Mouse (Mus musculus): ENCODE data around the gene Olfr1196. TPM values are rescaled to one million over a fixed set of nuclear protein-coding genes. Genes with fewer than 3 reads are reported as not detected.
"Not testable (repeated sequence)": the region's sequence is repeated elsewhere in the genome, so short reads cannot be mapped to it uniquely, and the experiment has no call there.

The Olfr1196 gene
- not detected in 2 replicates for polyA plus RNA-seq (2015; fragmentation: Nextera tagmentation; extraction: Ambion mirVana)

DNA sequence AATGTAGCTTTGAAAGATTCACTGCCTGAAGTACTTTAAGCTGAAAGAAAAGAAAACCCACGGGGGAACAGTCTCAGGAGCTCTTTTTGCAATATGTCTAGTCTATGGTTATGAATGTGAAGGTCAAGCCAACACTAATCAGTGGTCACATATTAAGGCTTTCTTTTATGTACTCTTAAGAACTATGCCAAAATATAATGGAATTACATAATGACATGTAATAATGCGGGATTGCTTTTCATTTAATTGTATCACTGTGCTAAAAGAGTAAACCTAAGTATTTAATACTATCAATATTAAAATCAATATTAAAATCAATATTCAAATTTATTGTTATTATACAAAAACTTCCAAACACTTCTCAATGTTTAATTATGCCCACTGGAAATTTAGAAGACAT is at the start of gene Olfr1196:
TSS of gene Olfr1196 (minus strand) at position 101 of the 400 bp plus-strand sequence.
- no peak within 1 kb of the TSS for H3K4me3 ChIP-seq
- H3K4me2 ChIP-seq (replicated peaks): no peak within 1 kb of the TSS
- WGBS: 86% methylated on average over 2 of the region's 2 CpGs
- H3K9me3 ChIP-seq: no peaks in the 10 kb centered on the region
- H3K4me1 ChIP-seq: no peaks in the 10 kb centered on the region
- no peaks in the 10 kb centered on the region for H3K27me3 ChIP-seq
- H3K27ac ChIP-seq (replicated peaks): no peak within 1 kb of the TSS
- no peak for ATAC-seq (replicated peaks)
- H3K9ac ChIP-seq (replicated peaks): no peak within 1 kb of the TSS
- no peaks in the 10 kb centered on the region for H3K36me3 ChIP-seq

- 93% methylated on average over 2 of the region's 2 CpGs for WGBS
- no peak for ATAC-seq (replicated peaks)
These were observed 46.9 kb upstream of the Olfr1196 start, which contains the start of gene Olfr1198 for GRCm38 (mm10) chr2:88751270-88751669. Gene Olfr1198, minus strand, starts transcription at chr2:88751370.

GRCm38 (mm10) chr2:88743379-88743778 is 39.0 kb upstream of the Olfr1196 start:
- no peak overlapping the region for H3K27ac ChIP-seq (replicated peaks)
- H3K9ac ChIP-seq (replicated peaks): no peak overlapping the region
- no peaks in the 10 kb centered on the region for H3K36me3 ChIP-seq
- WGBS: 59% methylated on average over 3 of the region's 3 CpGs
- no peak overlapping the region for H3K4me2 ChIP-seq (replicated peaks)
- no peaks in the 10 kb centered on the region for H3K27me3 ChIP-seq
- no peaks in the 10 kb centered on the region for H3K9me3 ChIP-seq
- H3K4me1 ChIP-seq: no peaks in the 10 kb centered on the region
- H3K4me3 ChIP-seq: no peak overlapping the region
- no peak for ATAC-seq (replicated peaks)

More at GRCm38 (mm10) chr2:88751270-88751669, 46.9 kb upstream of the Olfr1196 start, which contains the start of gene Olfr1198:
- Histone ChIP-seq H3K9ac (replicated peaks) (no peak within 1 kb of the TSS), H3K9me3 (no peaks in the 10 kb centered on the region), H3K4me2 (replicated peaks) (no peak within 1 kb of the TSS), H3K4me1 (no peaks in the 10 kb centered on the region), H3K36me3 (no peaks in the 10 kb centered on the region), H3K27ac (replicated peaks) (no peak within 1 kb of the TSS), H3K27me3 (no peaks in the 10 kb centered on the region), H3K4me3 (no peak within 1 kb of the TSS)

DNA sequence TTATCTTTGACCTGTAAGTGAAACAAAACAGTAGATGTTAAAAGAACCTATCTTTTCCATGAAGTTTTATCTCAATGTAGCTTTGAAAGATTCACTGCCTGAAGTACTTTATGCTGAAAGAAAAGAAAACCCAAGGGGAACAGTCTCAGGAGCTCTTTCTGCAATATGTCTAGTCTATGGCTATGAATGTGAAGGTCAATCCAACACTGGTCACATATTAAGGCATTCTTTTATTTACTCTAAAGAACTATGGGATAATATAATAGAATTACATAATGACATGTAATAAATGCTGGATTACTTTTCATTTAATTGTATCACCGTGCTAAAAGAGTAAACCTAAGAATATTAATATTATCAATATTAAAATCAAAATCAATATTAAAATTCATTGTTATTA is 27.9 kb upstream of the Olfr1196 start, which contains the start of gene Olfr1197:
TSS of gene Olfr1197 (minus strand) at position 101 of the 400 bp plus-strand sequence.
- ATAC-seq (replicated peaks): no peak
- Histone ChIP-seq H3K9me3 (no peaks in the 10 kb centered on the region), H3K27ac (replicated peaks) (no peak within 1 kb of the TSS), H3K36me3 (no peaks in the 10 kb centered on the region), H3K4me3 (no peak within 1 kb of the TSS), H3K27me3 (no peaks in the 10 kb centered on the region), H3K4me1 (no peaks in the 10 kb centered on the region), H3K4me2 (replicated peaks) (no peak within 1 kb of the TSS), H3K9ac (replicated peaks) (no peak within 1 kb of the TSS)
- WGBS: 78% methylated on average over 1 of the region's 1 CpGs

DNA sequence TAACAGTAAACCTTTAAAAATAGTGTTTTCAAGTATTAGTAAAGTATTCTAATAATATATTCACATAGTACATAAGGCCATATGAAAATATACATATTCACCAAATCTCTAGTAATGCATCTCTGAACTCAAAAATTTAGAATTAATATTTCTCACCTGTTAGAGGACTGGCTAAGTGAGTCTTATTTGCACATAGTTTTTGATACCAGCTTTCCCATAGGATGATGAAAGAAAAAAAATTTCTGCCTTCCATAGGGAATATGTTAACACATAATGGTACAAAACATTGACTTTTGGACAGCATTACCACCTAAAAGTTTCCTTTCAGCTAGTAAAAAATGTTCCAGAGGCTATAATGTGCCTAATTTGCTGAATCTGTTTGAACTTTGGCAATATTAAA is 15.3 kb downstream of the Olfr1196 start, which contains the start of gene Olfr1195:
TSS of gene Olfr1195 (minus strand) at position 101 of the 400 bp plus-strand sequence.
- no peaks in the 10 kb centered on the region for H3K4me1 ChIP-seq
- no peak for ATAC-seq (replicated peaks)
- no peak within 1 kb of the TSS for H3K9ac ChIP-seq (replicated peaks)
- H3K4me3 ChIP-seq: no peak within 1 kb of the TSS
- no peaks in the 10 kb centered on the region for H3K36me3 ChIP-seq
- no peak within 1 kb of the TSS for H3K27ac ChIP-seq (replicated peaks)
- no peak within 1 kb of the TSS for H3K4me2 ChIP-seq (replicated peaks)
- H3K9me3 ChIP-seq: no peaks in the 10 kb centered on the region
- no peaks in the 10 kb centered on the region for H3K27me3 ChIP-seq

GRCm38 (mm10) chr2:88675328-88675727 is 29.1 kb downstream of the Olfr1196 start, which contains the start of gene Olfr1193:
Gene Olfr1193, plus strand, starts transcription at chr2:88675628.
- not testable (repeated sequence) for H3K9ac ChIP-seq (replicated peaks); H3K9me3 ChIP-seq; H3K4me1 ChIP-seq

GRCm38 (mm10) chr2:88648209-88648608 is 56.2 kb downstream of the Olfr1196 start, which contains the start of gene Olfr1192-ps1:
Gene Olfr1192-ps1, plus strand, starts transcription at chr2:88648509.
- no peaks in the 10 kb centered on the region for H3K9me3 ChIP-seq
- ATAC-seq (replicated peaks): no peak
- no peak within 1 kb of the TSS for H3K4me2 ChIP-seq (replicated peaks)
- H3K27me3 ChIP-seq: no peaks in the 10 kb centered on the region
- H3K4me1 ChIP-seq: no peaks in the 10 kb centered on the region
- H3K27ac ChIP-seq (replicated peaks): no peak within 1 kb of the TSS
- H3K9ac ChIP-seq (replicated peaks): no peak within 1 kb of the TSS
- H3K4me3 ChIP-seq: no peak within 1 kb of the TSS
- WGBS: 43% methylated on average over 1 of the region's 1 CpGs
- H3K36me3 ChIP-seq: no peaks in the 10 kb centered on the region

More at GRCm38 (mm10) chr2:88675328-88675727, 29.1 kb downstream of the Olfr1196 start, which contains the start of gene Olfr1193:
- H3K4me2 ChIP-seq (replicated peaks); H3K27ac ChIP-seq (replicated peaks); ATAC-seq (replicated peaks); H3K36me3 ChIP-seq; H3K4me3 ChIP-seq; H3K27me3 ChIP-seq: not testable (repeated sequence)

Other genes starting within 250 kb of the Olfr1196 start
- not detected in 2 replicates for gene Olfr1183, start 249.7 kb downstream of the Olfr1196 start, polyA plus RNA-seq (2015; fragmentation: Nextera tagmentation; extraction: Ambion mirVana)
- gene Olfr1184, start 221.0 kb downstream of the Olfr1196 start, polyA plus RNA-seq (2015; fragmentation: Nextera tagmentation; extraction: Ambion mirVana): not detected in 2 replicates
- gene Olfr1185-ps1, start 211.3 kb downstream of the Olfr1196 start, polyA plus RNA-seq (2015; fragmentation: Nextera tagmentation; extraction: Ambion mirVana): not detected in 2 replicates
- gene Olfr1186, start 186.0 kb downstream of the Olfr1196 start, polyA plus RNA-seq (2015; fragmentation: Nextera tagmentation; extraction: Ambion mirVana): not detected in 2 replicates
- not detected in 2 replicates for gene Olfr1188, start 147.7 kb downstream of the Olfr1196 start, polyA plus RNA-seq (2015; fragmentation: Nextera tagmentation; extraction: Ambion mirVana)
- gene Olfr1189, start 118.1 kb downstream of the Olfr1196 start, polyA plus RNA-seq (2015; fragmentation: Nextera tagmentation; extraction: Ambion mirVana): not detected in 2 replicates
- not detected in 2 replicates for gene Olfr1191-ps1, start 64.1 kb downstream of the Olfr1196 start, polyA plus RNA-seq (2015; fragmentation: Nextera tagmentation; extraction: Ambion mirVana)
- gene Olfr1192-ps1, start 56.1 kb downstream of the Olfr1196 start, polyA plus RNA-seq (2015; fragmentation: Nextera tagmentation; extraction: Ambion mirVana): not detected in 2 replicates
- gene Olfr1193, start 29.0 kb downstream of the Olfr1196 start, polyA plus RNA-seq (2015; fragmentation: Nextera tagmentation; extraction: Ambion mirVana): not detected in 2 replicates
- not detected in 2 replicates for gene Olfr1195, start 15.4 kb downstream of the Olfr1196 start, polyA plus RNA-seq (2015; fragmentation: Nextera tagmentation; extraction: Ambion mirVana)
- not detected in 2 replicates for gene Olfr1197, start 27.8 kb upstream of the Olfr1196 start, polyA plus RNA-seq (2015; fragmentation: Nextera tagmentation; extraction: Ambion mirVana)
- gene Olfr1198, start 46.8 kb upstream of the Olfr1196 start, polyA plus RNA-seq (2015; fragmentation: Nextera tagmentation; extraction: Ambion mirVana): not detected in 2 replicates
- gene Olfr1199, start 55.9 kb upstream of the Olfr1196 start, polyA plus RNA-seq (2015; fragmentation: Nextera tagmentation; extraction: Ambion mirVana): not detected in 2 replicates
- gene Olfr1200, start 65.9 kb upstream of the Olfr1196 start, polyA plus RNA-seq (2015; fragmentation: Nextera tagmentation; extraction: Ambion mirVana): not detected in 2 replicates
- gene Olfr1201, start 88.4 kb upstream of the Olfr1196 start, polyA plus RNA-seq (2015; fragmentation: Nextera tagmentation; extraction: Ambion mirVana): not detected in 2 replicates
- gene Olfr1202, start 109.9 kb upstream of the Olfr1196 start, polyA plus RNA-seq (2015; fragmentation: Nextera tagmentation; extraction: Ambion mirVana): not detected in 2 replicates
- gene Olfr1205, start 125.1 kb upstream of the Olfr1196 start, polyA plus RNA-seq (2015; fragmentation: Nextera tagmentation; extraction: Ambion mirVana): not detected in 2 replicates
- not detected in 2 replicates for gene Olfr1204, start 144.7 kb upstream of the Olfr1196 start, polyA plus RNA-seq (2015; fragmentation: Nextera tagmentation; extraction: Ambion mirVana)
- not detected in 2 replicates for gene Olfr1206, start 158.6 kb upstream of the Olfr1196 start, polyA plus RNA-seq (2015; fragmentation: Nextera tagmentation; extraction: Ambion mirVana)
- gene Olfr1208, start 197.7 kb upstream of the Olfr1196 start, polyA plus RNA-seq (2015; fragmentation: Nextera tagmentation; extraction: Ambion mirVana): not detected in 2 replicates
- not detected in 2 replicates for gene Olfr1209, start 210.6 kb upstream of the Olfr1196 start, polyA plus RNA-seq (2015; fragmentation: Nextera tagmentation; extraction: Ambion mirVana)
- gene Olfr1211, start 233.5 kb upstream of the Olfr1196 start, polyA plus RNA-seq (2015; fragmentation: Nextera tagmentation; extraction: Ambion mirVana): not detected in 2 replicates
- not detected in 2 replicates for gene Olfr1212, start 249.4 kb upstream of the Olfr1196 start, polyA plus RNA-seq (2015; fragmentation: Nextera tagmentation; extraction: Ambion mirVana)